Mouse (Mus musculus): ENCODE results near the gene Erf.

DNA sequence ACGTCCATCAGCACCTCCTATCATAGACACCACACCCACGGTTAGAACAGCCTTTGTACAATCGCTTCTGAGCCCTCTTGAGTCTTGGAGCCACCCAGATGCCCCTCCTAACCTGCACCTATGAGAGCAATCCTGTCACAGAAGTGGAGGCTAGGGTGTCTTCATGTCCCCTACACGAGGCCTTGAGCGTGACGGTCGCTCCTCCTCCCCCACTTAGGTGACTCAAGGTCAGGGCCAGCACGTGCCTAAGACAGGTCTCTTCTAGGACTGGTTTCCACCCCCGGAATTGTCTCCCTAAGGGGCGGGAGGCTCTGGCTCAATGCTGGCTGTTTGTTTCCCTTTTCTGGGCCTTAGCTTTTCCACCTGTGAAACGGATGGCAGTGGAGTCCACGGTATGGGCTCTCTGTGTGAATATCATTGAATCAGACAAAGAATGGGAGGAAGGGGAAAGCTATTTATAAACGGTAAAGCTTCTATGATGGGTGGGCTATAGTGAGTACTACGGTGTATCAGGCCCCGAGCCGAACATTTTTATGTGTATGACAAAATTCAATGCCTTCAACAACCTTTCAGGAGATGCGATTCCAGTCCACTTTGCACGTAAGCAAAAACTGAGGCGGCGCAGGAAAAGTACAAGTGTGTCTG, 30.0 kb downstream of the Erf start, which contains the start of gene Dedd2:
- TF ChIP-seq CTCF (IDR thresholded peaks at IDR 0.05; ENCODE audit: extremely low read depth, insufficient read length, insufficient replicate concordance, low read depth, low read length) (no peak), POLR2A (IDR thresholded peaks at IDR 0.05; ENCODE audit: low read depth, low read length) (no peak; the same call in none of the 2 replicates)

All from small intestine, adult 2 months (tissue).